Mouse (Mus musculus) skeletal muscle tissue, postnatal 0 days (tissue): Measurements from ENCODE around the gene Fam187b. TPM values are rescaled to one million over a fixed set of nuclear protein-coding genes. Genes with fewer than 3 reads are reported as not detected.

ENCODE experiments used
- polyA plus RNA-seq: library from polyadenylated mRNA; unstranded; fragments of >200 nt; fragmentation: Nextera tagmentation; extraction: Ambion mirVana; gene quantifications from 2 replicates; pipeline ENCODE4 v1.2.1, GENCODE M21; 2015

Gene Fam187b
- 0.22 TPM in 1 of 2 replicates, not detected in the other for polyA plus RNA-seq

DNA sequence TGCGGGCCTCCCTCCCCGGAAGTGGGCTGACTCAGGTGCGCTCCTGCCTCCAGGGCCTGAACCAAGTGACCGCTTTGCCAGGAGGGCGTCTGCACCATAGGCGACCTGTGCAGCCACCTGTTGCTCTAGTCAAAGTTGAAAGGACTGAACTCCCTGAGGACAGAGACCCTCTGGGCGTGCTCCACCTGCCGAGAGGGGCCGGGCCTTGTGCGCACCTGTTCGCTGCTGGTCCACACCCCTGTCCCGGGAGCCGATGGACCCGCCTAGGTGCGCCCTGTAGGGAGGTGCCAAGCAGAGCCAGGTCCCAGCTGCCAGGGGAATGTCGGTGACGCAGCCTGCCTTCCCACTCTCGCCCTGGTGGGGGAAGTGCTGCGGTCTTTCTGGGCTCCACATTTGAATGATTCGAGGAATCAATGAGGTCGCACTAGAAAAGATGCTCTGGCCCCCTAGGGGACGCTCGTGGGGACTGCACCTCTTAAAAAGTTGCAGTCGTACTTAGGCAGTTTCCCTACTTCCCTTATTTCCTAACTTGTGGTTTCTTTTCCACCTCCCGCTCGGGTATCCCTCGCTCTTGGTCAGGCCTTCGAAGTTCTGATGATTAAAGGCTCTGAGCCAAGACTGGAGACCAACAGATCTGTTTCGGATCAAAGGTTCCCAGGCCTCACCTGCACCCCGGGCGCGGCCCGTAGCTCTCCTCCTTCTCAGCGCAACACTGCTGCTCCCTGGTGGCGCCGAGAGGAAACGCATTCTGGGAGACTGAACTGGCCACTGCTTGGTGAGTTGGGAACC is at the start of gene Fam187b:
Gene Fam187b, plus strand, starts transcription at position 290 of the 789 bp plus-strand sequence.

GRCm38 (mm10) chr7:30924581-30924980 is 49.0 kb upstream of the Fam187b start, which contains the start of gene Hamp2:
TSS of gene Hamp2 (minus strand) at chr7:30924681.

GRCm38 (mm10) chr7:30943909-30944635 is 29.5 kb upstream of the Fam187b start, which contains the start of gene Hamp:
TSS of gene Hamp (minus strand) at chr7:30944032.

GRCm38 (mm10) chr7:30956756-30957366 is 16.7 kb upstream of the Fam187b start, which contains the start of gene Usf2:
TSS of gene Usf2 (minus strand) at chr7:30956803.

DNA sequence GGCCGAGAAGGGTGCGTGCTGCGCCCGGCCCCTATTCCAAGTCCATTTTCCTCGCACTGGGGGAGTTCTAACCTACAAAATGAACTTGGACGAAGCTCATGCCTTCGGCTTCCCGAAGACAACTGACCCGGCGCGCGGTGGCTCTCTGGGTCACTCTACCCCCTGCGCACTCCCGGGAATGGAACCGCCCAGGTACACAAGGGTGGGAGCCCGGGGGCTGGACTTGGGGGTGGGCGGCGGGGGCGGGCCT is 414 bp upstream of the Fam187b start, which contains the start of gene Lsr:
Gene Lsr, minus strand, starts transcription at position 214 of the 250 bp plus-strand sequence.

Other genes starting within 250 kb of the Fam187b start
- 227 and 250 TPM in 2 replicates for gene Tmem147, start 244.2 kb upstream of the Fam187b start, polyA plus RNA-seq
- gene Gapdhs, start 230.1 kb upstream of the Fam187b start, polyA plus RNA-seq: 0.21 TPM in 1 of 2 replicates, not detected in the other
- gene Sbsn, start 222.3 kb upstream of the Fam187b start, polyA plus RNA-seq: 0.45 and 25.6 TPM in 2 replicates
- 0.51 and 65.3 TPM in 2 replicates for gene Dmkn, start 210.0 kb upstream of the Fam187b start, polyA plus RNA-seq
- gene Krtdap, start 185.9 kb upstream of the Fam187b start, polyA plus RNA-seq: 8.3 and 219 TPM in 2 replicates
- gene Ffar2, start 150.0 kb upstream of the Fam187b start, polyA plus RNA-seq: 1.0 and 6.6 TPM in 2 replicates
- gene Ffar3, start 117.6 kb upstream of the Fam187b start, polyA plus RNA-seq: not detected in 2 replicates
- gene Ffar1, start 112.2 kb upstream of the Fam187b start, polyA plus RNA-seq: not detected in 2 replicates
- 0.24 and 0.33 TPM in 2 replicates for gene Cd22, start 93.4 kb upstream of the Fam187b start, polyA plus RNA-seq
- gene Mag, start 58.9 kb upstream of the Fam187b start, polyA plus RNA-seq: 2.2 and 2.4 TPM in 2 replicates
- gene Hamp2, start 49.1 kb upstream of the Fam187b start, polyA plus RNA-seq: not detected in 2 replicates
- not detected in 2 replicates for gene Hamp, start 29.8 kb upstream of the Fam187b start, polyA plus RNA-seq
- gene Usf2, start 17.0 kb upstream of the Fam187b start, polyA plus RNA-seq: 13.5 and 15.2 TPM in 2 replicates
- 0.73 and 1.8 TPM in 2 replicates for gene Lsr, start 326 bp upstream of the Fam187b start, polyA plus RNA-seq
- gene Fxyd5, start 68.7 kb downstream of the Fam187b start, polyA plus RNA-seq: 33.4 and 46.8 TPM in 2 replicates
- gene Fxyd7, start 77.7 kb downstream of the Fam187b start, polyA plus RNA-seq: 1.5 and 2.8 TPM in 2 replicates
- 981 and 1,160 TPM in 2 replicates for gene Fxyd1, start 83.4 kb downstream of the Fam187b start, polyA plus RNA-seq
- 1.1 and 1.3 TPM in 2 replicates for gene Lgi4, start 85.6 kb downstream of the Fam187b start, polyA plus RNA-seq
- 0.87 and 5.7 TPM in 2 replicates for gene Fxyd3, start 102.9 kb downstream of the Fam187b start, polyA plus RNA-seq
- 0.83 and 1.2 TPM in 2 replicates for gene Hpn, start 141.5 kb downstream of the Fam187b start, polyA plus RNA-seq
- 18.3 and 21.0 TPM in 2 replicates for gene Scn1b, start 153.2 kb downstream of the Fam187b start, polyA plus RNA-seq
- 31.3 TPM in 2 replicates for gene Gramd1a, start 182.1 kb downstream of the Fam187b start, polyA plus RNA-seq